Mouse (Mus musculus) monocyte, adult 59 days (primary cell): ENCODE results near the gene Slc27a3. TPM values are rescaled to one million over a fixed set of nuclear protein-coding genes. Genes with fewer than 3 reads are reported as not detected.

Experiments used
- total RNA-seq, 2 experiments: library from RNA; stranded (reverse); gene quantifications; one replicate each; pipeline ENCODE4 v1.2.4; 2023

Slc27a3 gene
- total RNA-seq, result 1 to 10 TPM; 1.1 to 1.5 TPM

DNA sequence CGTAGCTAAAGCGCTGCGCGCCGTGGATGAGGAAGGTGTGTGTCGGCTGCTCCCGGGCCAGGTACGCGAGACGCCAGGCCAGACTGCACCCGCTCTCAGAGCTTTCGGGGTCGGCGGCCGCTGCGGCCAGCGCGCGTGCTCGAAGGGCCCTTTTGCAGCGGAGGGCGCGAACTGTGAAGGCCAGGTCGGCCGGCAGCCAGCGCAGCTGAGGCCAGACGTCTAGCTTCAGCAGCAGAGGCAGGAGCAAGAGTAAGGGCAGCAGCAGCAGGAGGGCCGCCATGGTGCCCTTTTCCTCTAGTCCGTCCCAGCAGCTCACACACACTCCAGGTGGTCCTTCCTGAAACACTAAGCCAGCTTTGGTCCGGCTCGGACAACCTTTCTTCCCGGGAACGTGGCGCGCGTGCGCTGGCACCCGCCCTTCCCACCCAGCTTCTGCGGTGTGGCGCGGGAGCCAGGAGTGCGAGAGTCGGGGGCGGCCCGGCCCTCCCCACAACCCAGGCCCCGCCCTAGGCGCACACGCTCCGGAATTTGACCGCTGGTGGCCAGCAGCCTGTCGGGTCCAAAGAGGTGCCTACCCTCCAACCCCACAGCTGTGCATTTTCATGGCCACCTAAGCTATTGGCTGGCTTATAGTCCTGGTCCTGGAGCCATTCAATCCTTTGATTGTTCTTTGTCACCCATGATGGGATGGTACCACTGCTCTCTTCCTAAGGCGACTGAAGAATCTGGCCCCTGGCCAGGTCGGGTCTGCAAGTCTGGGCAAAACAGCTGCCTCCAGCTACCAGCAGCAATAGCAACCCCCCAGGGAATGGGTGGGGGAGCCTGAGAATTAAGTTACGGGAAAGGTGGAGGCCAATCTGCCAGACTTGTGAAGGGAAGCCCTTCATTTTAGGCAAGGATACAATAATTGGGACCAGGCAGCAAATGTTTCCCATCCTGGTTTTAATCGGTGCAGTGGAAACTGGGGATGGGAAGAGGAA is at the start of gene Slc27a3:
Gene Slc27a3 (minus strand): TSS at position 428 of the 980 bp plus-strand sequence.

DNA sequence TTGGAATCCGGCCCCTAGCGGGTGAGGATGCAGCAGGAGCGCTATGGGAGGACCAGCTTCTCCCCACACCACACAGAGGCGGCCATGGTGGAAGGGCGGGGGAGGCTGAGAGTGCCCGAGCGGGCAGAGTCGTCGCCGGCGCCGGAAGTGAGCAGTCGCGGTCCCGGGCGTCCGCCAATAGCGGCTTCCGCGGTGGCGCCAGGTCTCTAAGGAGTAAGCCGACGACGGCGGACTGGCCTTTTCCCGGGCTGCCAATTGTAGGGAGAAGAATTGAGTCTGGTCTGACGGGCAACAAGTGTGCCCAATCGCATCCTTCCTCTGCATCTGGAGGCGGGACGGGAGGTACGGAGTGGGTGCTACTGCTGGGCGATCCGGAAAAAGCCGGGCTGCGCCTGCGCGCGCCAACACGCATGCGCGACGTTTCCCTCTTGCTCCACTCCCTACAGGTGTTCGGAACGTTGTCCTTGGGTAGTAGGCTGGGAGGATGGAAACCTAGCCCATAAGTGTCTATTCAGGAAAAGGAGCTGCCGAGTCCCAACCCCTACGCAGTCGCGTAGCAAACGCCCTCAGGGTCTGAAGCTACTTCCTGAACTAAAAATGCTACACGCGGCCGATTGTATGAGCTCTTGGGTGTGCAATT is 43.8 kb upstream of the Slc27a3 start, which contains the start of gene Ints3:
Gene Ints3 (minus strand): TSS at position 242 of the 640 bp plus-strand sequence.

Other genes with a start within 250 kb of the Slc27a3 start
- 1,000 to 10,000 TPM; 4,171 to 4,463 TPM for gene Rps27, start 176.3 kb downstream of the Slc27a3 start, total RNA-seq
- 1 to 10 TPM; 1.5 to 1.8 TPM for gene Rab13, start 176.2 kb downstream of the Slc27a3 start, total RNA-seq
- 10 to 100 TPM; 58.2 to 59.8 TPM for gene Jtb, start 158.3 kb downstream of the Slc27a3 start, total RNA-seq
- under 1 TPM in 1 of 2 experiments, not detected in 1; 0.49 TPM for gene Creb3l4, start 146.4 kb downstream of the Slc27a3 start, total RNA-seq
- 10 to 100 TPM; 60.0 to 71.1 TPM for gene Slc39a1, start 141.8 kb downstream of the Slc27a3 start, total RNA-seq
- gene Crtc2, start 135.8 kb downstream of the Slc27a3 start, total RNA-seq, result 100 to 1,000 TPM in 1 of 2 experiments, 10 to 100 TPM in 1; 96.3 to 105 TPM
- 100 to 1,000 TPM in 1 of 2 experiments, 10 to 100 TPM in 1; 95.5 to 103 TPM for gene Dennd4b, start 124.8 kb downstream of the Slc27a3 start, total RNA-seq
- gene Gatad2b, start 96.8 kb downstream of the Slc27a3 start, total RNA-seq, result 10 to 100 TPM; 77.6 to 81.0 TPM
- 10 to 100 TPM; 35.1 to 39.0 TPM for gene Ints3, start 43.7 kb upstream of the Slc27a3 start, total RNA-seq
- gene Npr1, start 75.9 kb upstream of the Slc27a3 start, total RNA-seq, result under 1 TPM in 1 of 2 experiments, not detected in 1; 0.52 TPM
- 10 to 100 TPM; 40.5 to 47.3 TPM for gene Ilf2, start 86.2 kb upstream of the Slc27a3 start, total RNA-seq
- 10 to 100 TPM; 42.2 to 43.7 TPM for gene Snapin, start 101.1 kb upstream of the Slc27a3 start, total RNA-seq
- gene Chtop, start 119.6 kb upstream of the Slc27a3 start, total RNA-seq, result 100 to 1,000 TPM; 112 to 113 TPM
- gene S100a1, start 124.5 kb upstream of the Slc27a3 start, total RNA-seq, result 10 to 100 TPM; 24.1 to 24.6 TPM
- 10 to 100 TPM; 36.8 to 37.4 TPM for gene S100a13, start 124.5 kb upstream of the Slc27a3 start, total RNA-seq
- under 1 TPM in 1 of 2 experiments, not detected in 1; 0.52 TPM for gene S100a14, start 136.9 kb upstream of the Slc27a3 start, total RNA-seq
- not detected for gene S100a16, start 147.3 kb upstream of the Slc27a3 start, total RNA-seq
- 1 to 10 TPM in 1 of 2 experiments, not detected in 1; 1.0 TPM for gene S100a3, start 170.6 kb upstream of the Slc27a3 start, total RNA-seq
- gene S100a2, start 200.3 kb upstream of the Slc27a3 start, total RNA-seq, result not detected
- not detected for gene Gm42674, start 212.0 kb upstream of the Slc27a3 start, total RNA-seq
- gene S100a4, start 213.8 kb upstream of the Slc27a3 start, total RNA-seq, result 1,000 to 10,000 TPM; 1,255 to 1,377 TPM
- not detected for gene S100a5, start 218.6 kb upstream of the Slc27a3 start, total RNA-seq
- gene S100a6, start 222.9 kb upstream of the Slc27a3 start, total RNA-seq, result 100 to 1,000 TPM; 672 to 834 TPM